Mouse (Mus musculus) liver (tissue): ENCODE measurements around the gene Plxna3.
A peak's percentile ranks its signal among the peaks of the same experiment; 100 is the strongest.
"Not testable (repeated sequence)": the region's sequence is repeated elsewhere in the genome, so short reads cannot be mapped to it uniquely, and the experiment has no call there.

Source experiments
- DNase-seq: peaks from one replicate; pipeline ENCODE4 v3.0.0-alpha.2; 2020; ENCODE audit warnings: mixed read lengths

Plxna3 gene

GRCm38 (mm10) chrX:74328725-74329161 is at the start of gene Plxna3:
Plxna3 (plus strand) TSS chrX:74329066.
- DNase-seq, result peak; percentile 74

DNA sequence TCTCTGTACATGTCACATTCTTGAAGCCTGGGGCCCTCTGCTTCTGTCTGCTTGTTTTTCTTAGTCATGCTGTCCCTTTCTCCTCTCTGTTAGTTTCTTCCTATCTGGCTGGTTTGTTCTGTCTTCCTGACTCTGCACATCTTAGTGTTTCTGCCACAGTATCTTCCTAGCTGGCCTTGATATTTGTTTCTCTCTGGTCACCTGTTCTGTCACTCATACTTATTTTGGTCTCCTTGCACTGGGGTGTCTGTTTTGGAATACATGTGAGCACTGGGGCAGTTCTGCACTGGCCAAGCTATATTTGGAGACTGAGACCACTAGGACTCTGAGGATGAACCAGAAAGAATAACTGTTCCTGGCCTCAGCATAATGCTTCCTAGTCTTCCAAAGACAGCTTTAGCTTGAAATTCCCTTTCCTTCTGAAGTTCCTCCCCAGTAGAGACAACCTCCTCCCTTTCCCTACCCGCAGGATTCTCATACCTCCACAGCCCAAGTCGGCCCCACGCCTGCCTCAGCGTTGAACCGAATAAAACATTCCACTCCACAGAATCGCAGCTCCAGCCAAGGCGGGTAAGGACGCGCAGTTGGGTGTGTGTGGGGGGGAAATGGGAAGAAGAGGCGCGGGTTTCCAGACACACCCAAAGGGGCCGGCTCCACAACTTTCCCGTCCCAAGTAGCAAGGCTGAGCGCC is 47.7 kb upstream of the Plxna3 start:
- peak; percentile 23 for DNase-seq

GRCm38 (mm10) chrX:74281732-74282394 is 47.0 kb upstream of the Plxna3 start, which contains the start of the genes Taz and Dnase1l1:
Taz (plus strand) TSS chrX:74281912.
Dnase1l1 (minus strand) TSS chrX:74282337.
- DNase-seq, result peak; percentile 93

DNA sequence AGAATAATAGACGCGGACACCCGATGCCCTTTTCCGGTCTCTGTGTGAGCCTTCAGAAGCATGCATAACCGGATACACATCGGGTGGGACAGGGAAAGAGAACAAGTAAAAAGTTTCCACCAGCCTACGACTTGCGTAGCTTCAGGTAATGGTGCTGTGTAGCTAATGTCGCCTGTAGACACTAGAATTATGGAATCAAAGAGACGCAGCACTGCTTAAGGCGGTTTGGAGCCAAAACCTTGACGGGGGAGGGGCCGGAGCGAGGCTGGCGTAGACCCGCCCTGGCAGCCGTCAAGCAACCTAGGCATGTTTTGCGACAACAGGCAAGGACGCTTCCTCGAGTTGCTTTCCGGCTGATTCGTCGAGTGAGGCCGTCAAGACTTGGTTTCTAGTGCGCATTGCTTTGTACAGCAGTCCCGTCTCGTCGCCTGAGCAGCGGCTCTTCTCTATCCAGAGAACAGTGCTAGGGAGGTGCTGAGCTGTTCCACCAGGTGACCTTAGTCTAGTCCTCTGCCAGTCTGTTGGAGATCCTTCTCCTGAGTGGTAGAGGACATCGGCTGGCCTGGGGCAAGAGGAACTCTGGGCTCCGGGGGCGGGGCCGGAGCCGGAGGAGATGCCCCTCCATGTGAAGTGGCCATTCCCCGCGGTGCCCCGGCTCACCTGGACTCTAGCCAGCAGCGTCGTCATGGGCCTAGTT is 46.3 kb upstream of the Plxna3 start:
- peak; percentile 88 for DNase-seq

- no peak for DNase-seq
Measured at GRCm38 (mm10) chrX:74283092-74283437, 45.8 kb upstream of the Plxna3 start.

DNA sequence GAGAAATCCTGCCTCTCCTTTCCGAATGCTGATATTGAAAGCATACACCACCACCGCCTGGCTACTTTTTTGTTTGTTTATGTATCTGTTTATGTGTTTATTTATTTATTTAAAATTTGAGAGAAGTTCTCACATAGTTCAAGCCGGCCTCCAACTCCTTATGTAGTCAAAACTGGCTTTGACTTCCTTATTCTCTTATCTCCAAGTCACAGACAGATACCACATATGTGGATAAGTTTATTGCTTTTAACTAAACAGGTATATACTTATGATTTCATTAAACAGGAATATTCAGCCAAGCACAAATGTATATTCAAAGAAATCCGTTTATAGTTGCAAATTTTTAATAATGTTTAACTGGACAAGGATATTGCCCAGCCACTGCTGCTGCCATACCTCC is 35.4 kb upstream of the Plxna3 start:
- no peak for DNase-seq

GRCm38 (mm10) chrX:74296538-74297448 is 32.1 kb upstream of the Plxna3 start, which contains the start of gene Atp6ap1:
Atp6ap1 (plus strand) TSS chrX:74297097.
- peak; percentile 96 for DNase-seq

DNA sequence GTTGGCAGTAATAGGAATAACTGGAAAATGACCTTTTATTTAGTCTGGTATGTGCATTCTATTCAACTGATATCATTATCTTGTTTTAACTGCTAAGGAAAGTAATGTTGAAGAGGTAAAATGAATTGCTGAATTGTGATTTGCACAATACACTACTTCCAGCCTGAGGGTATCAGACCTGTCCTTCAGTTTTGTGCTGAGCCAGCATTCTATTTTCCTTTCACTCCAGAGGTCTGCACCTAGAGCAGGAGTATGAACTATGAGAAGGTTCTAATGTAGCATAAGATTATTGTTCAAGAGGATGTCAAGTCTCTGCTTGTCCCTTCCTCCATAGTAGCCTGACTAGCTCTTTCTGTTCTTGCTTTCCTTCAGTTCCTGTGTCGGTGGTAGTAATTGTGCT is 30.5 kb upstream of the Plxna3 start:
- no peak for DNase-seq

GRCm38 (mm10) chrX:74299721-74300120 is 29.1 kb upstream of the Plxna3 start:
- no peak for DNase-seq

DNA sequence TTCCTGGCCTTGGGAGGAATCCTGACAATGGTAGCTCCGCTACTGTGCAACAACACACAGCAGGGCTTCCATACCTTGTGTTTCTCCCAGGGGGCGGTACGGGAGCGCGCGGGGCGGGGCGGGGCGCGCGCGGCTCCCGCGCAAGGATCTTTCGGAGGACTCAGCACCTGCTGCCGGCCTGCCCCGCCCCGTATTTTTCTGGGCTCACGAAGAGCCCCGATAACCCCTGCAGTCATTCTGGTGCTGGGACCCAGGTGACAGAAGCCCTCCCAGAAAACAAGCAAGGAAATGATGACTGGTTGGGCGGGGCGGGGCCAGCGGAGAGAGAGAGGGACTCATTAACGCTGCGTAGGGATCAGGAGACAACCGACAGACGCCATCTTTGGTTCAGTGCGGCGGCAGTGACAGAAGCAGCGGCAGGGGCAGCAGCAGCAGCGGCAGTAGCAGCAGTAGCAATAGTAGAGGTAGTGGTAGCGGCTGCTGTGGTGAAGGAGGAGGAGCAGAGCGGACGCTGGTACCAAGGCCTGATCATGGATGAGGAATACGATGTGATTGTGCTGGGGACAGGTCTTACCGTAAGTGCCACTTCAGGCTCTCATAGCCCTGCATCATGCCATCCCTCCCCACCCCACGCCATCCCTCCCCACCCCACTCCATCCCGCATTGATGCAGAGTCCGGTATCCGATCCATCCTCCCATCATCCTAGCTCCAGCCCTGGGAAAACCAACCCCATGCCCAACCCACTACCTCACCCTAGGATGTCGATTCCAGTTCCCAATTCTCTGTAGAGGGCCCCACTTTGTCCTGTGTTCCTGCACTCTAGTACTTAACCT is 23.8 kb upstream of the Plxna3 start, which contains the start of gene Gdi1:
Gene Gdi1 (plus strand): TSS at position 132 of the 834 bp plus-strand sequence.
- peak; percentile 83 for DNase-seq

- peak; percentile 91 for DNase-seq
Measured at GRCm38 (mm10) chrX:74312540-74313464, 16.1 kb upstream of the Plxna3 start, which contains the start of gene Fam50a. Fam50a (plus strand) TSS chrX:74313033.

DNA sequence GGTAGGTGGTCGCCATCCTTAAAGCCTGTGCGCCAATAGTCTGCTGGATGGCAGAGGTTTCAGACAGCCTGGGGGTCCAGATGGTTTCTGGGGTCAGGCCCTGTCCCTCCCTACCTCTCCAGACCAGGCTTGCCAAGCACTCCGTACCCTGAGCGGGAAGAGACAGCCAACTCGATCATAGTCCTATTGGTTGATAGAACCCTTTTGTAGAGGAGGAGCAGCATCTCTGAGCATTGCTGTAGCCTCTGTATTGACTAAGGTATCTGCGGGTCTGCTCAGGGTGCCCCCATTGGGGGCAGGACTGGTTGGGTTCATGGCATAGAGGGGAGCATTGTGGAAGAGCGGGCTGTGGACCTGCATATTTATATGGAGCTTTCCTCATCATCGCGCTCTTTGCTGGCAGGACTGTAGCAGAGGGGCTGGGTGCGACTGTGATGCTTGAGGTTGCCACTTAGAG is 377 bp downstream of the Plxna3 start:
- no peak for DNase-seq

GRCm38 (mm10) chrX:74330166-74330930 is 1.5 kb downstream of the Plxna3 start:
- DNase-seq, result no peak

DNA sequence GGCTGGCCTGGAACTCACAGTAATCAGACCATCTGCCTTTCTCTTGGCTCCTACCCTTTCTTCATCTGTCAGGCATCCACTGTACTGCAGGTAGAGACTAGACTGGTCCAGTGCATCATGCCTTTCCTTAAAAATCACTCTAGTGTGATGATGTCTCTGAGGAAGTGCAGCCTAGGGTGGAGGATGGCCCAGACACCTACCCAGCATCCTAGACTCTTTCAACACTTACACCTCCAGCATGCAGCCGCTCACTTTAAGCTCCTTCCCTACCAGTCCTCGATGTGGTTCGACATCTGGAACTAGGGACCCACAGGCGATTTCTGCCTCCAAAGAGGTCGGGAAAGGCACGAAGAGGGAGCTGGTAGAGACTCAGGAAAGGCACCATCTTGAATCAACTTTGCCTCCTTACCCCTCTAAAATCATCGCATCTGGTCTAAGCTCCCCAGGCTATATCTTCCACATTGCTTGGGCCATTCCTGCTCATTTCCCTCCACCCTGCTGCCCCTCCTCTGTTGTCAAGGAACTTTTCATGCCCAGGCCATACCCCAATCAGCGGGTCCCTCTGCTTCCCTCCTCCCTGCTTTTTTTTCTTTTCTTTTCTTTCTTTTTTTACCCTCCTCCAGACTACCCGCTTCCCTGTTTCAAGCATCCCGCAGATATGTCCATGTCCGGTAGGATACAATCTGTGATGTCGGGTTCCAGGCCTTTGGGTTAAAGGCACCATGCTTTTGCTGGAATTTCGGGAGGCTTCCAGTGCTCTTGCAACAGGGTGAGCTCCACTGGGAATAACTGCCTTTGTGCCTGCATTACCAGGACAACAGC is 24.0 kb downstream of the Plxna3 start:
- no peak for DNase-seq

DNA sequence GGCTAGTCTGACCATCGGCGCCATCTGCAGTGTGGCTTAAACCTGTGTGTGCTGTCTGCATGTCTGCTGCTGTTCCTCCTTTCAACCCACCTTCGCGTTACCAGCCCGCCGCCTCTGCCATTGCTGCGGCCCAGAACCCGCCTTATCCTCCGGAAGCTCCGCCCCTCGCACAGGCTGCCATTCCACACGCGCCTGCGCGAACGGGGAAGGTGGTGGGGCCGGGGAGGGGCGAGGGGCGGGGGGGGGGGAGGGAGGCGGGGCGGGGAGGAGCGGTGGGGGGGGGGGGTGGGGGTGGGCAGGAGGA is 24.6 kb downstream of the Plxna3 start, which contains the start of gene Lage3:
Gene Lage3 (minus strand): TSS at position 152 of the 304 bp plus-strand sequence.
- DNase-seq, result peak; percentile 86

- DNase-seq, result not testable (repeated sequence)
Measured at GRCm38 (mm10) chrX:74357069-74357468, 28.2 kb downstream of the Plxna3 start.

GRCm38 (mm10) chrX:74359171-74359570 is 30.3 kb downstream of the Plxna3 start:
- DNase-seq, result no peak

DNA sequence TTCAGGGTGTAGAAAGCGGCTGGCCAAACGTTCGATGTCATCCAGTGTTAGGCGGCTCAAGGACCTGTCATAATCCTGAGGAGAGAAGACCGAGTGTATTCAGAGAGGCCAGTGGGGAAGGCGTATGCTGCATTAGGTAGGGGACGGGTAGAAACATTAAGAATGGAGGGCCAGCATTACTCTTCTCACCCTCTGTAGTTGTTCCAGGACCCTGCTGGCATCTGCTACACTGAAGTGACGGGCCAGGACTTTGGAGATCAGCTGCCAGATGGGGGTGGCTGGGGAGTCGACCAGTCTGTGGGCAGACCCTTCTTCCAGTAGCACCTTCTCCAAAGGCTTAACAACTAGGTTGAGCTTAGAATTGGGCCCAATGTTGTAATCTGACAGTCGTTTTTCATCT is 38.6 kb downstream of the Plxna3 start:
- DNase-seq, result no peak
